Mouse (Mus musculus): Measurements from ENCODE around the gene Btbd35f24.
"Not testable (repeated sequence)": the region's sequence is repeated elsewhere in the genome, so short reads cannot be mapped to it uniquely, and the experiment has no call there.

Btbd35f24 gene

GRCm38 (mm10) chrX:3195727-3196126 lies at the start of gene Btbd35f24:
TSS of gene Btbd35f24 (minus strand) at chrX:3195827.
- DNase-seq (ENCODE audit: low spot score): not testable (repeated sequence)

Data from urinary bladder, postnatal 25 days (tissue).